Mouse (Mus musculus): ENCODE results near the gene Qtrt2.

Qtrt2 gene

DNA sequence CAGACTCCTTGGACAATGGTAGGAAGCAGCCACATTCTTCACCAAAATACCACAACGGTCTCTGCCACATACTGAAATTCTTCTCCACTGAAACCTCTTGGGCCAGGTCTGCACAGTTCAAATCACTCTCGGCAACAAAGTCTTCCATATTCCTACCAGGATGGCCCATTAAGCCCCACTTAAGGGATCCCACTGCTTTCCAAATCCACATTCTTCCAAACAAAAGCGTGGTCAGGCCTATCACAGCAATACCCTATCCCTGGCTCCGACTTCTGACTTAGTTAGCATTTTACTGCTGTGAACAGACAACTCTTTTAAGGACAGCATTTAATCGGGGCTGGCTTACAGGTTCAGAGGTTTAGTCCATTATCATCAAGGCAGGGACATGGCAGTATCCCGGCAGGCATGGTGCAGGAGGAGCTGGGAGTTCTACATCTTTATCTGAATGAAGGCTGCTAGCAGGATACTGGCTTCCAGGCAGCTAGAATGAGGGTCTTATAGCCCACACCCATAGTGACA, at the start of gene Qtrt2:
TSS of gene Qtrt2 (minus strand) at position 469 of the 519 bp plus-strand sequence.
- no peak for DNase-seq (ENCODE audit: low spot score)

GRCm38 (mm10) chr16:43973606-43974220, 47.1 kb upstream of the Qtrt2 start:
- DNase-seq (ENCODE audit: low spot score): no peak

GRCm38 (mm10) chr16:43973147-43973546, 46.5 kb upstream of the Qtrt2 start:
- DNase-seq (ENCODE audit: low spot score): no peak

- DNase-seq (ENCODE audit: low spot score): no peak
Measured at GRCm38 (mm10) chr16:43972391-43972790, 45.8 kb upstream of the Qtrt2 start.

DNA sequence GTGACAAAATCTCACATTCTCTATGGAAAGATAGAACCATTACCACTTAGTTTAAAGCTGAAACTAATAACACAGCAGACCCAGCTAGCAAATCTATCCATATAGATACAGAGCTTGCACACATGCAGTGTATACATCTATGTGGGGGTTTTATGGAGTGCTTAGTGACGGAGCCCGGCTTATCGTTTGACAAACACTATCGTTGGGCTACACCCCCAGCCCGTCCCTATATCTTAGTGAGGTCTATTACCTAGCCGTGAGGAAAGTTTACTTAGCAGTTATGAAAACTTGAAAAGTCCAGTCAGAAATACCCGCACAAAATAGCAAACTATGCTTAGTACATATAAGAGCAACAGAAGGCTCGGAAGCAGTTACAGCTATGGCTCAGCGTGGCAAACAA, 45.1 kb upstream of the Qtrt2 start:
- DNase-seq (ENCODE audit: low spot score): no peak

DNA sequence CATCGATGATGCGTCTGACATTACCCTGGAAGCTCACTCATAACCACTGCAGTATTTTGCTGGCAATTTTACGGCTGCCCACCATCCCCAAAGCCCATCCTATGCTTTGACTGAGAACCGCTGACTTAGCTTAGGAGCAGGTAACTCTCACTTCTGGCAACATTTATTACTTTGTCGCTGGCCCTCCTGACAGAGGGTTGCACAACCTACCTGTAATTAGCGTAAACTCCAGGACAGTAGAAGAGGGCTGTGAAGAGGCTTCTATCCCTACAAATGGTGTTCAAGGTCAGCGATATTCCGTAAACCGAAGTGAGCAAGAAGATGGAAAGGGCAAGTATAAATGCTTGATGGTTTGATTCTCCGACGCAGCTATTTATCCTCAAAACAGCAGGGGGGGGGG, 44.6 kb upstream of the Qtrt2 start:
- DNase-seq (ENCODE audit: low spot score): no peak

DNA sequence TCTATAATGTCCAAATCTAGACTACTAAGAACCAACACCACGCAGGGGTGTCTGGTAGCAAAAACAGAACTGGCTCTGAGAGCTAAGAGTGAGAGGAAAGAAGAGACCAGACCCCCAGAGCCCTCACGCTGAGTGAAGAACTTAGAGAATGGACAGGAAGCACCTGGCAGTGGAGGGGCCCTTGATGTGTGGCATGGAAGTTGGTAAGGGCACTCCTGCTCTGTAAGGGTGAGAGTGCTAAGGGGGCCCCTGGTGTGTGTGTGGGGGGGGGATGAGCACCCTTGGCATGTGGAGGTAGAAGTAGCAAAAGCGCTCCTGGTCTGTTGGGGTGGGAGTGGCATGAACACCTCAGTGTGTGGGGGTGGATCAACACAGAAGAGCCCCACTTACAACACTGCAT, 43.8 kb upstream of the Qtrt2 start:
- DNase-seq (ENCODE audit: low spot score): no peak

DNA sequence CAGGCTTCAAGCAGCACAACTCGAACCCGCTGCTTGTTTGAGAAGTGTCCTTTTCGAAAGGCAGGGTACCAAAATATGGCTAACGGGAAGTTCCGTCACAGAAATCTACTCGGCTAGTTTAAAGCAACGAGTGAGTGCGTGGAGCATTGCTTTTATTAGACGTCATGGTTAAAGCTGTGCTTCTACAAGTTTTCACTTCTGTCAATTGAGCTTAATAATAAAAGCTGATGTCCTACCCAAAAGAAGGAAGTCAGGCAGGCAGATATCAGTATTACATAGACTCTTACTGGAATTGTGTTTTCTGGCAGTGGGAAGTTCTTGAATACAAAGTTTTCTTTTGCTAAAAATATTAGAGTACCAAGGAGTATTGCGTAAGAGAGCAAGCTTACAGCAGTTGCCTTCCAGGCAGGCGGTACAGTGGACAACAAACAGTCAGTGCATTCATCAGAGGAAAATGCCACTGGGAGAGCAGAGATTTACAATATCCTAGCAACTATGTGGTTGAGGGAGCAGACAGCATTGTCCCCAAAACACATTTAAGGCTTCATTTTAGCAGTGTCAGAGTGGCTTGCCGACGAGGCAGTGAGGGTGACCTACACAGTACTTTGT, 39.3 kb upstream of the Qtrt2 start:
- peak; percentile 23 for DNase-seq (ENCODE audit: low spot score)

DNA sequence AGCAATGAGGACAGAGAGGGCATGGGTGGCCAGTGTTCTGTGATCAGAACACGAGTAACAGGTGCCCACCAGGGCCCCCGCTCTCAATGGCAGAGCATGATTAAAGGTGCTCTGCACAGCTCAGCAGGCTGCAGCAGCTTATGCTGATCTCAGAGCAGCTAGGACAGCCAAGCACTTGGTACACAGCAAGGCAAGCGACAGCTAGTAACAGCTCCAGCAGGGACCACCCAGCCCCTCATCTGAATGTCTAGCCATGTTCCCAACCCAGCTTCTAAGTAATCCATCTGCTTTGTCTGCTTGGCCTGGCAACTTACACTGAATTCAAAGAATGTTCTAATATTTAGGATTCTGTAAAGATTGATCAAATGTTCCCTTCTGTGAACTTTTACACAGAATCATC, 37.2 kb upstream of the Qtrt2 start:
- no peak for DNase-seq (ENCODE audit: low spot score)

GRCm38 (mm10) chr16:43963291-43963690, 36.7 kb upstream of the Qtrt2 start:
- DNase-seq (ENCODE audit: low spot score): no peak

GRCm38 (mm10) chr16:43958038-43958437, 31.4 kb upstream of the Qtrt2 start:
- DNase-seq (ENCODE audit: low spot score): no peak

- DNase-seq (ENCODE audit: low spot score): no peak
Measured at GRCm38 (mm10) chr16:43954913-43955312, 28.3 kb upstream of the Qtrt2 start.

DNA sequence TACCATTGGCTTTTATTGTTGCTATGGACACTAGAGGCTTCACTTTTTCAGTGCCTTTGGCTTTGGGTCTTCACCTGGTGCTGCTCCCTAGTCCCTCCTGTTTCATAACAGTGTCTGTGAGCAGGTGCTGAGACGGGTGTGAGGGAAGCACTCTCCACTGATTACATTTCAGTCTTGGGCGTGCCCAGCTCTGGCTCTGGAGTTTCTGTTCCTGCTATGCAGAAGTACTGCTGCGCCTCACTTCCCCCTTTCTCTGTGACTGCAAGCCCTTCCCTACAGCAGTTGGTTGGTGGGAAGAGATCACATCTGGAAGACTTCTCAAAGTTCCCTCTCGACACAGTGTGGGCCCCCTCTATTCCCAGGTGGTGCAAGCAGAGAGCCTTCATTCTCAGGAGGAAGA, 25.0 kb upstream of the Qtrt2 start:
- peak; percentile 67 for DNase-seq (ENCODE audit: low spot score)

- DNase-seq (ENCODE audit: low spot score): no peak
Measured at GRCm38 (mm10) chr16:43945869-43946268, 19.3 kb upstream of the Qtrt2 start.

DNA sequence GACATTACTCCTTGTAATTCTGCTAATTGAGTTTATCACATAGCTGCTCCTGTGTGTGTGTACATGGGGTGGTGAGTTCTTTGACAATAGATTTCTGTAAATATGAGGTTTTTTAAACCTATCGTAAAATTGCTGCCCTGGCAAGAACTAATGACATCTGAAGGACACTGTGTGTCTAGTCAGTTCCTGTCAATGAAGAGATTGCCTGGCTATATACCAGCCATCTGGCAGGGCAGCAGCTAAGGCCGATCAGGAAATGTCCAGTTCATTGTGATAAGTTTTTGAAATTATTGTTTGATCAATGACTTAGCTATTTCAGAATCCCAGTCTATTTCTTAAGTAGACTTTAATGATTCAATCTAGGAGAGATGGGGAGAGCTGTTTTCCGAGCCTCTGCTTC, 18.7 kb upstream of the Qtrt2 start:
- no peak for DNase-seq (ENCODE audit: low spot score)

DNA sequence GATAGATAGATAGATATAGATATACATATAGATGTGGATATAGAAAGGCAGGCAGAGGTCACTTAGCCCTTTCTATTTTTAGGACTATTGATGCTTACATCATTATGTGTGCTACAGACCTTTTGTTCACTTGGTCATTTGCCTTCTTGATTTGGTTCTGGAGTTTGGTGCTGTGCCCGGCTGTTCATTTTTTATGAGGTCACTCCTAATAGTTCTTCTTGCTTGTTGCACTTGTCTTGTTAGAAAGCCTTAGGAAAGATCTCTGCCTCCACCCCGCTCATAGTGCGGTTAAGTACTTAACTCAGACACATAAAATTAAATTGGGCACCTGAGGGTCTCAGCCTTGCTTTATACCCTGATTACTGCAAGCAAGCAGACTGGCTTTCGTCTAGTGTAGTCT, 14.2 kb upstream of the Qtrt2 start:
- no peak for DNase-seq (ENCODE audit: low spot score)

- no peak for DNase-seq (ENCODE audit: low spot score)
Measured at GRCm38 (mm10) chr16:43935892-43936291, 9.3 kb upstream of the Qtrt2 start.

- no peak for DNase-seq (ENCODE audit: low spot score)
Measured at GRCm38 (mm10) chr16:43935367-43935766, 8.8 kb upstream of the Qtrt2 start.

GRCm38 (mm10) chr16:43934856-43935255, 8.2 kb upstream of the Qtrt2 start:
- no peak for DNase-seq (ENCODE audit: low spot score)

- peak; percentile 33 for DNase-seq (ENCODE audit: low spot score)
Measured at GRCm38 (mm10) chr16:43933041-43933440, 6.4 kb upstream of the Qtrt2 start.

DNA sequence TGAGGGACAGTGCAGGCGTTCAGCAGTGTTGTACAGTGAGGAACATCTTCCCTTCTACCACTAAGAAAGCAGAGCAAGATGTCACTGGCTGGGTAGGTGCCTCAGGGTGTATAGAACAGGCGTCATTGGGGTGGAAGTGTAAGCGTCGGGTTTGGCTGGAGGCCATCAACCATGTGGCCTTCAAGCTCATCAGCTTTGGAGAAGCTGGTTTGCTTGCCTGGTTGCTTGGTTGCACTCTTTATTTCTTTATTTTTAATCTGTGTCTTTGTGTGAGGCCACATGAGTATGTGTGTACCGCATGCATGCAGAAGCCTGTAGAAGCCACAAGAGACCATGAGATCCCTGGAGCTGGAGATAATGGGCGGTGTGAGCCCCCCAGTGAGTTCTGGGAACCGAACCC, 5.7 kb upstream of the Qtrt2 start:
- DNase-seq (ENCODE audit: low spot score): no peak

DNA sequence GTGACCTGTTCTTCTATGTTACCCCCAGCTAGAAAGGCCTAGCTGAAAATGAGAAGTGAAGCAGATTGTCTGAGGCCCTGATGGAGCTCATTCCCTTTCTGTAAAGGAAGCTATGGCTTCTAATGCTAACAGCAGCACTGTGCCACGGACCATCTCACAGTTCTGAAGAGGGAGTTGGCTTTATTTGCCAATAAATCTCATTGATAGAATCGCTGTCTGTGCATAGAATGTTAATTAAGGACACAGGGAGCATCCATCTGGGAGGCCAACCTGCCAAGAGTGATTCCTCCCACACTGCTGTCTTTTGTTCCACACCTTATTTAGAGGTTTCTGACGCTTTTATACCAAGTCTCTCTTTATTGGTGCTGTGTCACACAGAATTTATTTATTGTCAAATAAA, 4.9 kb upstream of the Qtrt2 start:
- DNase-seq (ENCODE audit: low spot score): no peak

GRCm38 (mm10) chr16:43930577-43930976, 4.0 kb upstream of the Qtrt2 start:
- no peak for DNase-seq (ENCODE audit: low spot score)

DNA sequence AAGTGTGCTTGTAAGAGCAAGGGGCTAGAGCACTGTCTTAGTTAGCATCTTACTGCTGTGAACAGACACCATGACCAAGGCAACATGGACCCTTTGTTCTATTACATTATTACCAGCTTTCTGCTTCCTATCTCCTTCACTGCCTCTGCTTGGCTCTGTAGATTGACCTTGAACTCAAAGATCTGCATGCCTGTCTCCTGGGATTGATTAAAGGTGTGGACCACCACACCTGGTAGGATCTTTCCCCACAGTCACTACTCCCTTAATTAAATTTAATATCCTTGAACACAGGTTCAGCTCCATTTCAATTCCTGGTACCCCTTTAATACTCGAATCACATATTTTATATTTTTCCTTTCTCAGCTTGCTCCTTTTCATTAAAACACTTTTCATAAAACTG, 763 bp downstream of the Qtrt2 start:
- DNase-seq (ENCODE audit: low spot score): no peak

Data from lung, postnatal 25 days (tissue).